Mouse (Mus musculus) CH12.LX (cell line): ENCODE data around the gene Gbx1.

Experiments
- BHLHE40 ChIP-seq: IDR thresholded peaks from 2 replicates; pipeline ENCODE4 v1.6.1; 2011; ENCODE audit warnings: mild to moderate bottlenecking, low read depth, low read length, improper control_type of control experiment
- CHD1 ChIP-seq: IDR thresholded peaks from 2 replicates; pipeline ENCODE4 v1.6.1; 2012; ENCODE audit warnings: low read depth, low read length, improper control_type of control experiment, inconsistent platforms
- CTCF ChIP-seq, 2 experiments: IDR thresholded peaks in 1 of 2; conservative IDR thresholded peaks in 1 of 2; 2 replicates each; pipeline ENCODE4 v1.5.1; 2011 to 2012; ENCODE audit warnings: low read depth in 2 of 2, low read length in 2 of 2, improper control_type of control experiment in 1 of 2, inconsistent platforms in 1 of 2, mild to moderate bottlenecking in 1 of 2, moderate library complexity in 1 of 2
- EP300 ChIP-seq: IDR thresholded peaks from 2 replicates; pipeline ENCODE4 v1.6.1; 2011; ENCODE audit warnings: low read length, improper control_type of control experiment
- HCFC1 ChIP-seq: IDR thresholded peaks from 2 replicates; pipeline ENCODE4 v1.6.1; 2012; ENCODE audit warnings: low read depth, mild to moderate bottlenecking, inconsistent platforms, low read length, improper control_type of control experiment
- NELFE ChIP-seq: IDR thresholded peaks from 2 replicates; pipeline ENCODE4 v1.6.1; 2011; ENCODE audit warnings: low read depth, low read length, improper control_type of control experiment
- POLR2A ChIP-seq: IDR thresholded peaks from 2 replicates; pipeline ENCODE4 v1.6.1; 2011; ENCODE audit warnings: low read depth, mild to moderate bottlenecking, improper control_type of control experiment, low read length
- RCOR1 ChIP-seq: conservative IDR thresholded peaks from 2 replicates; pipeline ENCODE4 v1.6.1; 2012; ENCODE audit warnings: low read depth, mild to moderate bottlenecking, inconsistent platforms, low read length, improper control_type of control experiment
- SIN3A ChIP-seq: IDR thresholded peaks from 2 replicates; pipeline ENCODE4 v1.6.1; 2012; ENCODE audit warnings: low read length, improper control_type of control experiment, inconsistent platforms
- TBP ChIP-seq: conservative IDR thresholded peaks from 2 replicates; pipeline ENCODE4 v1.6.1; 2011; ENCODE audit warnings: low read depth, low read length, improper control_type of control experiment
- USF1 ChIP-seq: IDR thresholded peaks from 2 replicates; pipeline ENCODE4 v1.6.1; 2014; ENCODE audit warnings: low read depth, mild to moderate bottlenecking, inconsistent platforms, low read length, improper control_type of control experiment
- USF2 ChIP-seq: conservative IDR thresholded peaks from 2 replicates; pipeline ENCODE4 v1.6.1; 2011; ENCODE audit warnings: low read depth, low read length, improper control_type of control experiment
- ZC3H11A ChIP-seq: IDR thresholded peaks from 2 replicates; pipeline ENCODE4 v1.6.1; 2012; ENCODE audit warnings: low read depth, mild to moderate bottlenecking, inconsistent platforms, low read length, improper control_type of control experiment
- ZMIZ1 ChIP-seq: IDR thresholded peaks from 2 replicates; pipeline ENCODE4 v1.6.1; 2012; ENCODE audit warnings: low read depth, mild to moderate bottlenecking, inconsistent platforms, low read length, improper control_type of control experiment

- TF ChIP-seq ZMIZ1: no peak
- no peak for TF ChIP-seq HCFC1
- no peak for TF ChIP-seq BHLHE40
- TF ChIP-seq SIN3A: no peak
- TF ChIP-seq CTCF (conservative IDR thresholded peaks at IDR 0.05 in 1 of 2, IDR thresholded peaks at IDR 0.05 in 1 of 2; ENCODE audit: low read depth in 2 of 2, low read length in 2 of 2): no peak
- no peak for TF ChIP-seq POLR2A
- TF ChIP-seq USF1: no peak
- TF ChIP-seq ZC3H11A: no peak
- no peak for TF ChIP-seq CHD1
- no peak for TF ChIP-seq TBP
- TF ChIP-seq EP300: no peak
- no peak for TF ChIP-seq USF2
- TF ChIP-seq NELFE: no peak
- no peak for TF ChIP-seq RCOR1
Measured at GRCm38 (mm10) chr5:24477909-24478308, 49.1 kb downstream of the Gbx1 start.
